Mouse (Mus musculus) kidney, postnatal 4 days (tissue): Measurements from ENCODE around the gene Fsip2.

Experiments
- DNase-seq, 2 experiments: peaks; one replicate each; pipeline ENCODE4 v3.0.0; 2021; ENCODE audit warnings: mixed read lengths in 2 of 2

Gene Fsip2

GRCm38 (mm10) chr2:82943472-82943871 lies at the start of gene Fsip2:
TSS of gene Fsip2 (plus strand) at chr2:82943634.
- no peak for DNase-seq

GRCm38 (mm10) chr2:82963443-82963842 lies 20.0 kb downstream of the Fsip2 start:
- no peak for DNase-seq

GRCm38 (mm10) chr2:83025853-83026252 lies 82.4 kb downstream of the Fsip2 start:
- DNase-seq, result no peak

- no peak for DNase-seq
These were observed 109.7 kb downstream of the Fsip2 start for GRCm38 (mm10) chr2:83052914-83053690.
